8 mouse cellular contexts compared by ENCODE assay signal in genomic region chr6:17583982-17584381, GRCm38 (mm10). TPM values are rescaled to one million over a fixed set of nuclear protein-coding genes. Genes with fewer than 3 reads are reported as not detected.
DNase-seq lines count a peak whose midpoint lies in the region; ATAC-seq lines count a peak whose summit lies in the region.

No protein-coding gene starts in this region.

- peak; percentile 85 to 88 for DNase-seq in adrenal gland, postnatal 36 days
- peak; percentile 88 for DNase-seq in embryo, embryonic 11 days
- peak; percentile 72 to 84 for DNase-seq in gastrocnemius, postnatal 36 days
- peak; percentile 14 for DNase-seq in induced T-regulatory cell, adult 2 months (ENCODE audit: low read depth)
- peak; percentile 41 to 76 for DNase-seq in left cerebral cortex, postnatal 10 days (ENCODE audit: extremely low spot score in 1 of 2, low spot score in 2 of 2)
- DNase-seq in right cerebral cortex, postnatal 10 days (ENCODE audit: low spot score in 2 of 2), result peak; percentile 66 to 75

- ATAC-seq in megakaryocyte, adult 5-6 weeks (ENCODE audit: poor library complexity, severe bottlenecking), result peak; percentile 77
- ATAC-seq in inflammation-experienced regulatory T-cells, adult 6 months, result no peak

- intact Hi-C loops in gastrocnemius, postnatal 36 days (cut with DNase I), result no loop called here
- intact Hi-C loops in left cerebral cortex, postnatal 10 days (cut with DNase I), result no loop called here

RNA-seq across cellular contexts. Expression of gene Capza2, which starts 52.1 kb away (rescaled TPM):
- 100 to 1,000 TPM; 132 to 151 TPM for total RNA-seq in adrenal gland, postnatal 36 days (2021)
- 100 to 1,000 TPM; 299 to 306 TPM for total RNA-seq in gastrocnemius, postnatal 36 days (2021)
- total RNA-seq in left cerebral cortex, postnatal 10 days (2021), result 100 to 1,000 TPM; 265 to 274 TPM
- total RNA-seq in megakaryocyte, adult 5-6 weeks (2015), result 490 and 593 TPM in 2 replicates
- 665 and 673 TPM in 2 replicates for total RNA-seq in megakaryocyte, adult 5-6 weeks (2017)
- 100 to 1,000 TPM; 310 to 480 (median 320) TPM for polyA plus RNA-seq in inflammation-experienced regulatory T-cells, adult 6 months (2017; shearing (Covaris generic))

Comparison
In these comparisons a context has a peak if more than half of its experiments do, and no peak if none do; other contexts are left out.
1. DNase-seq: peak in every context shown above with its lines; median percentile 88 in embryo, embryonic 11 days; 86 in adrenal gland, postnatal 36 days; 78 in gastrocnemius, postnatal 36 days; 70 in right cerebral cortex, postnatal 10 days; 58 in left cerebral cortex, postnatal 10 days; 14 in induced T-regulatory cell, adult 2 months.